Mouse (Mus musculus) G1E (cell line): ENCODE data around the gene Uggt1. TPM values are rescaled to one million over a fixed set of nuclear protein-coding genes. Genes with fewer than 3 reads are reported as not detected.
A peak's percentile ranks its signal among the peaks of the same experiment; 100 is the strongest.

Experiments used
- ATAC-seq: 2 replicates; pipeline ENCODE4 v1.8.0; 2016; ENCODE audit warnings: mild to moderate bottlenecking; ENCODE audit not compliant: insufficient number of reproducible peaks, poor library complexity, low FRiP score, severe bottlenecking; ENCODE audit errors: extremely low read depth
- DNase-seq: peaks from one replicate; pipeline ENCODE4 v3.0.0; 2012; ENCODE audit warnings: low spot score
- H3K27me3 ChIP-seq: 2 replicates; pipeline ENCODE4 v1.6.1; 2012; ENCODE audit warnings: mild to moderate bottlenecking, low read length, inconsistent platforms; ENCODE audit not compliant: insufficient read depth
- H3K36me3 ChIP-seq: replicated peaks from 2 replicates; pipeline ENCODE3; 2012; ENCODE audit warnings: mild to moderate bottlenecking, inconsistent platforms
- H3K4me1 ChIP-seq: 2 replicates; pipeline ENCODE4 v1.6.1; 2012; ENCODE audit warnings: low read depth, low read length, inconsistent platforms, mixed read lengths; ENCODE audit not compliant: insufficient read depth
- H3K4me3 ChIP-seq: 2 replicates; pipeline ENCODE4 v1.5.1; 2012; ENCODE audit warnings: low read depth, mild to moderate bottlenecking, inconsistent platforms, low read length, moderate library complexity, mixed read lengths
- H3K9me3 ChIP-seq: replicated peaks from 2 replicates; pipeline ENCODE4 v1.6.1; 2012; ENCODE audit warnings: inconsistent platforms
- CTCF ChIP-seq: IDR thresholded peaks from 2 replicates; pipeline ENCODE4 v1.5.1; 2012; ENCODE audit warnings: low read depth, low read length, inconsistent platforms, mixed read lengths
- GATA1 ChIP-seq: IDR thresholded peaks from 2 replicates; pipeline ENCODE4 v1.6.1; 2012; ENCODE audit warnings: borderline replicate concordance, low read length, inconsistent platforms, mixed read lengths
- GATA2 ChIP-seq: IDR thresholded peaks from 2 replicates; pipeline ENCODE4 v1.6.1; 2012; ENCODE audit warnings: low read depth, low read length, inconsistent platforms, borderline replicate concordance
- POLR2AphosphoS5 ChIP-seq: IDR thresholded peaks from 2 replicates; pipeline ENCODE4 v1.6.1; 2012; ENCODE audit warnings: low read depth, low read length, inconsistent platforms; ENCODE audit not compliant: insufficient replicate concordance
- TAL1 ChIP-seq: conservative IDR thresholded peaks from 2 replicates; pipeline ENCODE4 v1.6.1; 2012; ENCODE audit warnings: low read depth, low read length, inconsistent platforms, mixed read lengths
- polyA plus RNA-seq: library from polyadenylated mRNA; stranded (reverse); fragments of >175 nt; gene quantifications from 2 replicates; pipeline ENCODE4 v1.2.3, GENCODE M21; 2012
- total RNA-seq, 2 experiments: library from RNA; stranded (forward) in 1 of 2; stranded (reverse) in 1 of 2; fragments of 200-1000 nt in 1 of 2; fragments of >200 nt in 1 of 2; fragmentation: Nextera tagmentation in 1 of 2; gene quantifications; 2 replicates each; pipeline ENCODE4 v1.2.3; 2014 to 2017

Uggt1 gene
- total and polyA plus RNA-seq, 3 experiments, result 12.2 to 97.8 (median 97.4) TPM

- Histone ChIP-seq H3K9me3 (no peaks in the 10 kb centered on the region), H3K27me3 (no peaks in the 10 kb centered on the region), H3K4me1 (no peaks in the 10 kb centered on the region), H3K4me3 (no peak overlapping the region), H3K36me3 (peaks cover 78% of the 10 kb centered on the region)
- no peak for ATAC-seq
- TF ChIP-seq GATA2, result no peak
- no peak for TF ChIP-seq TAL1
- TF ChIP-seq CTCF, result no peak
- DNase-seq, result no peak
These were observed 30.2 kb downstream of the Uggt1 start for GRCm38 (mm10) chr1:36214324-36214723.

- no peaks in the 10 kb centered on the region for H3K9me3 ChIP-seq
- H3K4me1 ChIP-seq, result no peaks in the 10 kb centered on the region
- no peaks in the 10 kb centered on the region for H3K27me3 ChIP-seq
- DNase-seq, result no peak
- H3K4me3 ChIP-seq, result no peak overlapping the region
- H3K36me3 ChIP-seq, result peaks cover 86% of the 10 kb centered on the region
- ATAC-seq, result no peak
- TF ChIP-seq POLR2AphosphoS5 (no peak), CTCF (no peak), GATA1 (no peak), GATA2 (no peak), TAL1 (no peak)
These were observed 42.8 kb downstream of the Uggt1 start for GRCm38 (mm10) chr1:36201739-36202138.

- H3K36me3 ChIP-seq, result peaks cover 98% of the 10 kb centered on the region
- H3K4me3 ChIP-seq, result no peak overlapping the region
- TF ChIP-seq TAL1 (no peak), GATA1 (no peak), GATA2 (no peak), POLR2AphosphoS5 (no peak), CTCF (no peak)
These were observed 50.0 kb downstream of the Uggt1 start for GRCm38 (mm10) chr1:36194482-36194881.

GRCm38 (mm10) chr1:36191966-36192365 is 52.6 kb downstream of the Uggt1 start:
- H3K4me3 ChIP-seq, result no peak overlapping the region
- H3K9me3 ChIP-seq, result no peaks in the 10 kb centered on the region
- TF ChIP-seq POLR2AphosphoS5 (no peak), CTCF (no peak), TAL1 (no peak), GATA1 (no peak), GATA2 (no peak)
- H3K4me1 ChIP-seq, result no peaks in the 10 kb centered on the region; the same call in 1 of the 2 replicates
- H3K36me3 ChIP-seq, result peaks cover 97% of the 10 kb centered on the region
- no peak for ATAC-seq
- no peak for DNase-seq
- no peaks in the 10 kb centered on the region for H3K27me3 ChIP-seq

More at GRCm38 (mm10) chr1:36194482-36194881, 50.0 kb downstream of the Uggt1 start:
- no peaks in the 10 kb centered on the region; the same call in 1 of the 2 replicates for H3K4me1 ChIP-seq
- no peaks in the 10 kb centered on the region for H3K9me3 ChIP-seq
- DNase-seq, result no peak
- ATAC-seq, result no peak
- H3K27me3 ChIP-seq, result no peaks in the 10 kb centered on the region

- Histone ChIP-seq H3K4me3 (no peak overlapping the region), H3K4me1 (peaks cover 26% of the 10 kb centered on the region), H3K9me3 (no peaks in the 10 kb centered on the region), H3K36me3 (peaks cover 93% of the 10 kb centered on the region), H3K27me3 (no peaks in the 10 kb centered on the region)
- no peak for TF ChIP-seq POLR2AphosphoS5
- ATAC-seq (peak; percentile 62), DNase-seq (peak; percentile 74)
These were observed 64.5 kb downstream of the Uggt1 start for GRCm38 (mm10) chr1:36180038-36180437.

- Histone ChIP-seq H3K4me3 (no peak overlapping the region), H3K27me3 (no peaks in the 10 kb centered on the region), H3K9me3 (no peaks in the 10 kb centered on the region), H3K36me3 (peaks cover 95% of the 10 kb centered on the region), H3K4me1 (peaks cover 3% of the 10 kb centered on the region; the same call in 1 of the 2 replicates)
- TF ChIP-seq GATA1, result no peak
- TF ChIP-seq POLR2AphosphoS5, result no peak
- no peak for TF ChIP-seq CTCF
- no peak for TF ChIP-seq GATA2
- TF ChIP-seq TAL1, result no peak
- no peak for ATAC-seq
- no peak for DNase-seq
These were observed 71.1 kb downstream of the Uggt1 start for GRCm38 (mm10) chr1:36173461-36173860.

GRCm38 (mm10) chr1:36172941-36173340 is 71.6 kb downstream of the Uggt1 start:
- Histone ChIP-seq H3K9me3 (no peaks in the 10 kb centered on the region), H3K4me3 (no peak overlapping the region), H3K27me3 (no peaks in the 10 kb centered on the region), H3K36me3 (peaks cover 94% of the 10 kb centered on the region), H3K4me1 (peaks cover 3% of the 10 kb centered on the region; the same call in 1 of the 2 replicates)
- ATAC-seq (no peak), DNase-seq (no peak)
- TF ChIP-seq GATA1 (no peak), POLR2AphosphoS5 (no peak)
